Mouse (Mus musculus) embryonic fibroblast, embryonic 13.5 days (primary cell): Measurements from ENCODE around the gene Nfix. TPM values are rescaled to one million over a fixed set of nuclear protein-coding genes. Genes with fewer than 3 reads are reported as not detected.

ENCODE experiments used
- H3K27ac ChIP-seq: 2 replicates; pipeline ENCODE4 v1.5.1; 2012; ENCODE audit warnings: low read length, control low read depth, inconsistent platforms; ENCODE audit not compliant: insufficient read depth
- H3K4me1 ChIP-seq: 2 replicates; pipeline ENCODE4 v1.6.1; 2011; ENCODE audit warnings: low read length; ENCODE audit not compliant: control insufficient read depth, insufficient read depth
- H3K4me3 ChIP-seq: 2 replicates; pipeline ENCODE4 v1.5.1; 2011; ENCODE audit warnings: mild to moderate bottlenecking, control low read depth, low read length; ENCODE audit not compliant: insufficient read depth
- CTCF ChIP-seq: IDR thresholded peaks from 2 replicates; pipeline ENCODE4 v1.5.1; 2011; ENCODE audit warnings: mild to moderate bottlenecking, control low read depth, low read length, moderate library complexity, borderline replicate concordance; ENCODE audit not compliant: insufficient read depth
- POLR2A ChIP-seq: IDR thresholded peaks from 2 replicates; pipeline ENCODE4 v1.6.1; 2011; ENCODE audit warnings: low read depth, mild to moderate bottlenecking, control low read depth, low read length, moderate library complexity
- polyA plus RNA-seq: library from polyadenylated mRNA; stranded (reverse); fragments of >200 nt; gene quantifications from 2 replicates; pipeline ENCODE4 v1.2.4, GENCODE M21; 2011; ENCODE audit warnings: low read depth; ENCODE audit not compliant: missing spikeins, insufficient read length

Gene Nfix
- polyA plus RNA-seq, 1 experiment: 236 TPM

DNA sequence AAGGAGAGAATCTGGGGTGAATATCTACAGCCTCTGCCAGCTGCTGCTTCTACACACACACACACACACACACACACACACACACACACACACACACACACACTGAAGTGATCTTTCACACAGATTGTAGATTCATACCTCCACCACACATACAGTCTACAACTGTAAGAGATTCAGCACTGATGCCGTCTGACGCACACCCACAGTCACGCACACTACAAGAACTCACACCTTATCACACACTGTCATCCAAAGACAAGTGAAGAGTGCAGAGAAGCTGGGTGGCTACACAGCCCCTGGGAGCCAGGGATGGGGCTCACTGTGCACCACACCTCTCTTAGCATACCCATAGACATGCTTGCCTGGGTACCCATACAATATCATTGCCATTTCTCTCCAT lies 13.7 kb upstream of the Nfix start:
- Histone ChIP-seq H3K4me3 (no peak overlapping the region), H3K4me1 (no peaks in the 10 kb centered on the region), H3K27ac (no peak overlapping the region)
- no peak for TF ChIP-seq CTCF
- no peak for TF ChIP-seq POLR2A

DNA sequence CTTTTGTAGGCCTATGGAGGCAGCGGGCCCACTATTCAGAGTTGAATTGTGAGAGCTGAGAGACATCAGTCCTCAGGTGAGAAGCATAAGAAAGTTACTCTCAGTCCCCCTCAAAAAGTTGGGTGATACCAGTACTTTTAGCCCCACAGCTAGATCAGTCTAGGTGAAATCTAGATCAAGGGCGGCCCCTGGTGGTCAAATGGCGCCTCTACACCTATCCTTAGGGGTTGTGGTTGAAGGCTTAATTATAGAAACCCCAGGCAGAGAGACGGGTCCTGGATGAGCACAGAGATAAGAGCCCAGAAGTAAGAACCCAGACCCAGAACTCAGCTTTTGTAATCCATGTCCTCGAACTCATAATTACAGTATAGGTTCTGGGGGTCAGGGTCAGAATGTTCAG lies 12.9 kb upstream of the Nfix start:
- TF ChIP-seq POLR2A (no peak), CTCF (no peak)
- H3K4me1 ChIP-seq: no peaks in the 10 kb centered on the region
- H3K27ac ChIP-seq: no peak overlapping the region
- H3K4me3 ChIP-seq: no peak overlapping the region

DNA sequence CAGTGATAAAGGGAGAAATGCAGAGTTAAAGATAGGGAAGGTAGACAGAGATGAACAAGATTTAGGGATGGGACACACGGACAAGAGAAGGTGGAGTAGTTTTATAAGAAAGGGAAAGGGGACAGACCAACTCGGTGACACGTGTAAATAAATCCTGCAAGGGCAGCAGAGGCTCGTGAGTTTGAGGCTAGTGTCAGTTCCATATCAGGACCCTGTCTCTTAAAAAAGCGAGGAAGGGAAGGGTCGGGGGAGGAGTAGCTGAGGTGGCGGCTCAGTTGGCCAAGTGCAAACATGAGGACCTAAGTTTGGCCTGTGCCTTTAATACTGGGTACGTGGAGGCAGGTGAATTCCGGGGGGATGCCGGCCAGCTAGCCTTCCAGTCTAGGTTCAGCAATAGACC lies 11.2 kb upstream of the Nfix start:
- Histone ChIP-seq H3K4me1 (no peaks in the 10 kb centered on the region), H3K27ac (no peak overlapping the region), H3K4me3 (peak overlapping the region; percentile 26; the same call in 1 of the 2 replicates)
- TF ChIP-seq CTCF (no peak), POLR2A (no peak)

DNA sequence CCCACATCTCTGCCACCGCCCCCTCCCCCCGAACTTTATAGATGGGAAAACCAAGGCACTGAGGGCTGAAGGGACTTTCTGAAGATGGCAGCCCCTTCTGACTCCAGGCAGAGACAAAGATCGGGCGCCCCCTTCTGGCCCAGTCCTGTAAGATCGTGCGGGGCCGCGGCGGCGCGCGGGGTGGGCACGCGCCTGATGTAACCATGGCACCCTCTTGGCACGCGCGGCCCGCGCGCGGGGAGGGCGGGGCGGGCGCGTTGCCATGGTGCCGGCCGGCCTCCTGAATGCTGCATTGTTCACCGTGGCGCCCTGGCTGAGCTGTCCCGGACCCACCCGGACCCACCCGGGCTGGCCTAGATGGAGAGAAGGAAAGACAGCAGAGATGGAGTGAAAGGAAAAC lies 10.8 kb upstream of the Nfix start:
- no peaks in the 10 kb centered on the region for H3K4me1 ChIP-seq
- TF ChIP-seq CTCF: peak; percentile 49
- TF ChIP-seq POLR2A: no peak
- H3K4me3 ChIP-seq: peak overlapping the region; percentile 26; the same call in 1 of the 2 replicates
- H3K27ac ChIP-seq: no peak overlapping the region

DNA sequence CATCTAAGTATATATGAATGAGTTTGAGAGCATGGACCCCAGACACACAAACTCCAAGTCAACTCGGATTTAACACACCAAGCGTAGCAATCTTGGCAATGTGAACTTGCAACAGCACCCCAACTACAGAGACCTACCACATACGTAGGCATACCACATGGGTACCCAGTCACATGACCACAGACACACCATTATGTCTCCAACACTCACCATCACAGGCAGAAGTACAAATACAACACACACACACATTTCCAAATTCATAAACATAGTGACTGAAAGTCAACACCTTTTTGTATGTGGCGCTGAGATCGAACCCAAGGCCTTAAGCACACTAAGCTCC lies 9.8 kb upstream of the Nfix start:
- no peak for TF ChIP-seq POLR2A
- no peak for TF ChIP-seq CTCF
- Histone ChIP-seq H3K4me3 (no peak overlapping the region), H3K27ac (no peak overlapping the region), H3K4me1 (no peaks in the 10 kb centered on the region)

DNA sequence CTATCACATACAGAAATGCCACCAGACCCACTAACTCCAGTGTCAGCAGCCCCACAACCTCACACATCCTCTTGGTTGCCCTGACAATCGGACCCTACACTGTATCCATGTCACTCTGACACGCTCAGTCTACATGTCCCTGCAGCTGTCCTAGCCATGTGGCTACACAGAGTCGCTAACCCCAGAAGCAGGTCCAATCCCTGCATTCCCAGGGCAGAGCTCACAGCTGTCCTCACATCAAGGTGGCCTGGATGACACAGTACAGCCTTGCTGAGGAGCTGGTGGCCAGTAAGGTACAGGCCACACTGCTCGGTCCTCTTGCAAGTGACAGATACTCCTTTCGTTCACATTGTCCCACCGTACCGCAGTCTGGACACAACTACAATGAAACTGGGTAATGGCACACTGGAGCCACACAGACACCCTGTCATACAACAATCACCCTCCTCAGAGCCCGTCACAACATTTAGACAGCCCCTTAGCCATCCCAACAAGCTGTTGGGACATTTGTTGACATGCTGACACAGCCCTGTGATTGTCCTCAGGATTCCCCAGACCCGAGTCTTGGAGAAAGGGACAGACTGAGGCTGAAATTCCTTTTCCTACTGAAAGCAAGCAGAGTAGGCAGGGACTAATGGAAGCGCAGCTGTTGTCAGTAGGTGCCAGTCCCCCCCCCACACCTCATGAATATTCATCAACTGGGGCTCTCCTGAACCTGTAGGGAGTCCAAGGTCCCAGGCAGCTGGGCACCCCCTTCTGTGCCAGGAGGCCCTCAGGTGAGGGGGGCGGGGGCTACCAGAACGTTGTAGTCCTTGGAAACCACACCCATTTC lies 9.2 kb upstream of the Nfix start:
- Histone ChIP-seq H3K4me1 (no peaks in the 10 kb centered on the region), H3K27ac (no peak overlapping the region), H3K4me3 (no peak overlapping the region)
- TF ChIP-seq POLR2A: no peak
- no peak for TF ChIP-seq CTCF

DNA sequence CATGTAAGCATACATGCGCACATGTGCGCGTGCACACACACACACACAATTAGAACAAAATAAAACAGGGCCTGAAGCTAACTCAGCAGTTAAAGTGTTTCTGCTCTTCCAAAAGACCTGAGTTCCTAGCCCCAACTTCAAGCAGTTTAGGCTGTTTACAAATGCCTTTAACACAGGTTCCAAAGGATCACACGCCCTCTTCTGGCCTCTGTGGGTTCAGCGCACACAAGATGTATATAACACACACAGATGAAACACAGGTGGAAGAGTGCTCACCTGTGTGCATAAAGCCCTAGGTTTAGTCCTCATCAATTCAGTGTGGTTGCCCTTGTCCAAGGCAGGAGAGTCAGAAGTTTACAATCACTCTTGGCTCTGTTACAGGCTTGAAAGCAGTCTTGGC lies 5.9 kb upstream of the Nfix start:
- Histone ChIP-seq H3K4me3 (no peak overlapping the region), H3K4me1 (no peaks in the 10 kb centered on the region), H3K27ac (no peak overlapping the region)
- TF ChIP-seq POLR2A: no peak; the same call in 1 of the 2 replicates
- TF ChIP-seq CTCF: no peak

DNA sequence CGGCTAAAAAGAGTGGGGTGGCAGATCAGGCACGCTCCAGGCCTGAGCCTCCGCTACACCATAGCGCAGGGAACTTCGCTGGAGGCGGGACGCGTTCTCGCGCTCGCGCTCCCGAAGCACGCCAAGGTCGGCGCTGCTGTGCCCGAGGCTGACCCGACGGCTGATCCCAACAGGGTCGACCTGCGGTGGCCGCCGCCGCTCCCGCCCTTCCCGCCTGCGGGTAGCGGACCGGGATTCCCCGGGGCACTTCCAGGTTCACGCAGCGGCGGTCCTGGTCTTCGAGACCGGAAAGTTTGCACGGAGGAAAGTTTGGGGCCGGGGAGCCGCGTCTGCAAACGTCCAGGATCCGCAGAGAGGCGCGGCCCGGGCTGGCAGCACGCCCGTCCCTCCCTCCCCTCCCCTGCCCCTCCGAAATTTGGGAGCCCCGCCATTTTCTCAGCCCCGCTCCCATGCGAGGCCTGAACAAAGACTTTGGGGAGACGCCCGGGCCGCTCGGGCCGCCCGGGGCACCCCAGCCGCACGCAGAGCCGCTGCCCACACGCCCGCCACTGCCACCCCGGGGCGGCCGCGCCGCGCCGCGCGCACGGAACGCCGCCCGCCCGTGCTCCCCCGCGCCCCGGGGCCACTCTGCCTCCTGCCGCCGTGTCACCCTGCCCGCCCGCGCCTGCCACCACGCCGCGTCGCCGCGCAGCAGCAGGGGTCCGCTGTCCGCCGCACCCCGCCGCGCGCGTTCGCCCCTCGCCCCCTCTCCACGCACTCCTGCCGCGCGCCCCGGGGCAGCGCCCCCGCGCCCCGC lies 810 bp downstream of the Nfix start:
- TF ChIP-seq CTCF: no peak
- H3K4me3 ChIP-seq: peak overlapping the region; percentile 76
- peaks cover 13% of the 10 kb centered on the region for H3K4me1 ChIP-seq
- H3K27ac ChIP-seq: peak overlapping the region; percentile 51

DNA sequence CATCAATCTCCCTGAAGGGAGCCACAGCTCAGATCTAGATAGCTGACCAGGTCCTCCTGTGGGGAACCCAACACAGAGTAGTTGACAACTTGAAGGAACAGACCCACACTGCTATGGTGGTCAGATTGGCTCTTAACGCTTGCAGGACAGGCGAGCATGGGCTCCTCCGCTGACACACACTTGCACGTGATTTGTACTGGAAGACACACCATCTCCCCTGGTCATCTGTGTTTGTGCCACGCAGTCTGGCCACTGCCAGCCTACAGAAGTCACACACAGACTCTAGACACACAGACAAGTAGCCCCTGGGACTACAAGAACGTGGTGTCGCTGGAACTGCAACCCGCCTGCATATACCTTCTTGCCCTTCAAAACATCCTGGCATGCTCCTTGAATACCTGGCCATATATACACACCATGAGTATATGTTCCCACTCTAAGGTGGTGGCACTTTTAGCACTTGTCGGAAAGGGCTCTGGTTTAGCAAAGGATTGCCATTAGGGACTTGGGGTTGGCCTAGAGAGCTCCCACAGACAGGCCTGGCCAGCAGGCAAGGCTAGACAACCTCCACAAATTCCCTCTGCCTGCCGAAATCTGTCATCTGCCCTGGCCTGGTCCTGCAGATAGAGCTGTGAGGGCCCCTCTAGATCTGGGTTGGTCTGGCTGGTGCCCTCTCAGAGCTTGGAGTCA lies 1.6 kb downstream of the Nfix start:
- peak overlapping the region; percentile 76 for H3K4me3 ChIP-seq
- H3K4me1 ChIP-seq: peaks cover 13% of the 10 kb centered on the region
- peak overlapping the region; percentile 51 for H3K27ac ChIP-seq
- TF ChIP-seq CTCF (no peak), POLR2A (no peak; the same call in 1 of the 2 replicates)
